Mouse (Mus musculus): Measurements from ENCODE around the gene Prss36.

Gene Prss36

DNA sequence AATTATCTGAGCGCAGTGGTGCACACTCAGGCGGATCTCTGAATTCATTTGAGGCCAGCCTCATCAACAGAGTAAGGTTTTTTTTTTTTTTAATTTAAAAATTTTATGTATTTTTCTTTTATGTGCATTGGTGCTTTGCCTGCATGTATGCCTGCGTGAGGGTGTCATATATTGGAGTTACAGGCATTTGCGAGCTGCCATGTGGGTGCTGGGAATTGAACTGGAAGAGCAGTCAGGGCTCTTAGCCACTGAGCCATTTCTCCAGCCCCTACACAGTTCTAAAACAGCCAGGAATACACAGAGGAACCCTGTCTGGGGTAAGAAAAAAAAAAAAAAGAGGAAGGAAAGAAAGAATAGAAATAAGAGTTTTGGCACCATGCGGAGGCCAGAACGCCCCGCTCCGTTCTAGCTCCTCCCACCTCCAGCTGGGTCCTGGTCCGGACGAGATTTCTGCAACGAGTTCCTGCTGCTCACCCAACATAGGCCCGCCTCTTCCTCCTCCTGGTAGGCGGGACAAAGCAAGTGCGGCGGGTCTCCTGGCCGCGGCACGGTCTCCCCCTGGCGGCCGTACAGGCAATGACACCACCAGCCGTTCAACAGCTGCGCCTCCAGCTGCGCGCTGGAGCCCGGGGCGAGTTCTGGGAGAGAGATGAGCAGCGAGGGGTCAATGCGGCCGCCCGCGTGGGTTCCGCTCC is 11.3 kb downstream of the Prss36 start:
- DNase-seq (ENCODE audit: low spot score in 2 of 2) = peak; percentile 88 to 96

DNA sequence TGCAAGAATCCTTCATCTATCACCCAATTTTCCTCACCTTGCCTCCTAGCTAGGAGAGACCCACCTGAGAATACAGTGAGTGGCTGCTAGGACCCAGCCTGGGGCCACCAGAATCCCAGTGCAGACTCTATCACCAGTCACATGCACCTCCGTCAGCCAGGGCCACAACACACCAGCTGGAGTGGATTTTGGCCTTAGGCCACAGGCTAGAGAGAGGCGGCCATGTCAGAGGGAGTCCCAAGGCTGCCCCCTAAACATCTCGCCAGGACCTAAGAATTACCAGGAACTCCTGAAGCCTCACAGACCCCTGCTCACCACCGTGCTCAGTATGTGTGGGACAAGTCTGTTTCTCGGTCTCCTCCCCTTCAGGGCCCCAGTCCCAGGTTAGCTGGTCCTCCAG is 12.4 kb downstream of the Prss36 start:
- DNase-seq (ENCODE audit: low spot score in 2 of 2) = no peak

- DNase-seq (ENCODE audit: low spot score in 2 of 2) = no peak
Observed at GRCm38 (mm10) chr7:127932273-127933031, 14.1 kb downstream of the Prss36 start.

GRCm38 (mm10) chr7:127931351-127932135 is 15.0 kb downstream of the Prss36 start:
- DNase-seq (ENCODE audit: low spot score in 2 of 2) = no peak

DNA sequence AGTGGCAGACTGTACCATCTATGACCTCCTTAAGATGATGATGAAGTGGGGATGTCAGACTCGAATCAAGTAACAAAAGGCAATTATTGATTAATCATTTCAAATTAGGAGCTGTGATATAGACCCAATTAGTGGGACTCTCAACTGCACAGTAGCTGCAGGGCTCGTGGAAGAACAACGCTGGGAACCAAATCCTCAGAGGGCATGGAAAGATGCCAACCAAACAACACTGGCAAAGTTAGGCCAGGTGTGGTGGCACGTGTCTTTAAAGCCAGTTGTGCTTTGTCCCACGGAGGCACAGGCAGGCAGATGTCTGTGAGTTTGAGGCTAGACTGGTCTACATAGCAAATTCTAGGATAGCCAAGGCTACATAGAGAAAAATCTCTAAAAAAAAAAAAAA is 15.9 kb downstream of the Prss36 start:
- no peak for DNase-seq (ENCODE audit: low spot score in 2 of 2)

DNA sequence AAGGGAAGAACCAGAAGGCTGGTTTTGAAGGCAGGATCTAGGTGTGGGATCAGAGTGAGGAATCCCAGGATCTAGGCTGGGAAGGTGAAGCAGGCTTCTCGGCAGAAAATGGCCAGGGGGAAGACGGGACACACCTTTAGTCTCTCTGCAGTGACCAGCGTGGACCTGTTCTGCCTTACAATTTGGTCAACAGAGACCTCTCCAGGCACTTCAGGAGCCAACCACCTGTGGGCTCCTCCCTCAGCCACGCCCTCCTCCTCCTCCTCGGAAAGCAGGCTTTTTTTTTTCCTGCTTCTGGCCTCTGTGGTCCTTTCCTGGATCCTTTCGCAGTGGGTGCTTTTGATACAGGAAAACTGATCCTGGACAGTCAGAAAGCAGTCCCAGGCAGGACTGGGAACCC is 16.6 kb downstream of the Prss36 start, which contains the start of gene Prss8:
TSS of gene Prss8 (minus strand) at position 182 of the 400 bp plus-strand sequence.
- no peak for DNase-seq (ENCODE audit: low spot score in 2 of 2)

DNA sequence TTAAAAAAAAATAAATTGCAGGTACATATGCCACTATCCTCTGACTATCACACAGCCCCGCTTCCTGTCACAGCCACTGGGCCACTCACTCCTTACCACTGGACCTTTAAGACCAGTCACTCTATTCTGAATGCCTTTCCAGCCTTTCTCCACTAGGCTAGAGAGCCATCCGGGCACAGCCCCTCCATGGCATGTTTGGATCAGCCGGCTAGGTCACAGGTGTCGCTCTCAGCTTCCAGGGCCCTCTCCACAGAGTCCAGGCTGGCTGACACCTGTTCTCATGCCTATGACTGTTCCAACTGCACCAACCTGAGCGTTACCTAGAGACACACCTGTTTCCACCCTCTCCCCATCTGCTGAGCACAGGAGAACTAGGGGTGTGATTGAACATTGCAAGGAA is 17.9 kb downstream of the Prss36 start:
- DNase-seq (ENCODE audit: low spot score in 2 of 2) = no peak

GRCm38 (mm10) chr7:127927726-127928125 is 18.8 kb downstream of the Prss36 start:
- no peak for DNase-seq (ENCODE audit: low spot score in 2 of 2)

- DNase-seq (ENCODE audit: low spot score in 2 of 2) = no peak
Observed at GRCm38 (mm10) chr7:127926846-127927245, 19.7 kb downstream of the Prss36 start.

DNA sequence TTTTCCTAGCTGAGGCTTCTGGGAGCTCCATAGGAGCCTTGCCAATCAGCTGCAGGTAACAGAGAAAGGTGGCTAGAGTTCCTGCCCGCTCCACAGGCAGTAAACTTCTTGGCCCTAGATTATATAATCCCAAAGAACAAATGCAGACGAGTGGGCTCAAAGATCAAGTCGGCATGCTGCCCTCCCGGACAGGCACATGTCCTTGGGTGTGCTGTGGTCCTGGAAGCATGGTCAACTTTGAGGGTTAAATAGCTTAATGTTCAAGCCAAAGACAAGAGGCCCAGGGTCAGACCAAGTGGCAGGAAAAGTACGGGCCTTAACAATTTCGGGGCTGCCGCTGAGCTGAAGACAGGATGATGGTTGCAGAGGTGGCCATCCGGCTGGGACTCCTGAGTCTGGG is 20.5 kb downstream of the Prss36 start:
- no peak for DNase-seq (ENCODE audit: low spot score in 2 of 2)

GRCm38 (mm10) chr7:127925252-127925651 is 21.3 kb downstream of the Prss36 start:
- DNase-seq (ENCODE audit: low spot score in 2 of 2) = no peak

GRCm38 (mm10) chr7:127923714-127924113 is 22.8 kb downstream of the Prss36 start:
- no peak for DNase-seq (ENCODE audit: low spot score in 2 of 2)

GRCm38 (mm10) chr7:127922451-127923275 is 23.9 kb downstream of the Prss36 start:
- DNase-seq (ENCODE audit: low spot score in 2 of 2) = no peak

DNA sequence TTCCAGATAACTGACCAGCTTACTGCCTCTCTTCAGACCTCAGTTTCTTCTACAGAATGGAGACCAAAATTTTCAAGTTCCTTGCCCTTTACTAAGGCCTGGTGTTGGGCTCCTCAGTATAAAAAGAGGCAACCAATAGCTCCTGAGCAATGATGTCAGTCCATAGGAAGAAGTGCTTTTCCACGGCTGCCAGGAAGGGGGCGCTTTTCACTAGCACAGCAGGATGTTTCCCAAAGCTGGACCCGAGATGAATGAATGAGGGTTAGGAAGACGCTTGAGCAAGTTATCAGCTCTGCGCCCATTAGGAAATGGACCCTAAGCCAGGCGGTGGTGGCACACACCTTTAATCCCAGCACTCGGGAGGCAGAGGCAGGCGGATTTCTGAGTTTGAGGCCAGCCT is 25.0 kb downstream of the Prss36 start:
- no peak for DNase-seq (ENCODE audit: low spot score in 2 of 2)

GRCm38 (mm10) chr7:127919290-127919689 is 27.2 kb downstream of the Prss36 start:
- no peak for DNase-seq (ENCODE audit: low spot score in 2 of 2)

- DNase-seq (ENCODE audit: low spot score in 2 of 2) = no peak
Observed at GRCm38 (mm10) chr7:127918203-127918602, 28.3 kb downstream of the Prss36 start.

DNA sequence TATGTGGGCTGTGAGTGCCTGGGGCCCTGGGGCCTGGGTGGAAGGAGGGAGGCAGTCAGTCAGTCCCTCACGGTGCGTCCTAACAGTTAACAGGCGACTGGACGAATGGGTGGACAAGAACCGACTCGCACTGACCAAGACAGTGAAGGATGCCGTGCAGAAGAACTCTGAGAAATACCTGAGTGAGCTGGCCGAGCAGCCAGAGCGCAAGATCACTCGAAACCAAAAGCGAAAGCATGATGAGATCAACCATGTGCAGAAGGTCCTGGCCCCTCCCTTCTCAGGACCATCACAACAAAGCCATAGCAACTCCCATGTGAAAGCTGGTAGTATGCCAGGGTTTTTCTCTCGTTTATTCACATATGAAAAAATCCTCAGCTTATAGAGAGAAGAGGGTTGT is 31.2 kb downstream of the Prss36 start:
- no peak for DNase-seq (ENCODE audit: low spot score in 2 of 2)

DNA sequence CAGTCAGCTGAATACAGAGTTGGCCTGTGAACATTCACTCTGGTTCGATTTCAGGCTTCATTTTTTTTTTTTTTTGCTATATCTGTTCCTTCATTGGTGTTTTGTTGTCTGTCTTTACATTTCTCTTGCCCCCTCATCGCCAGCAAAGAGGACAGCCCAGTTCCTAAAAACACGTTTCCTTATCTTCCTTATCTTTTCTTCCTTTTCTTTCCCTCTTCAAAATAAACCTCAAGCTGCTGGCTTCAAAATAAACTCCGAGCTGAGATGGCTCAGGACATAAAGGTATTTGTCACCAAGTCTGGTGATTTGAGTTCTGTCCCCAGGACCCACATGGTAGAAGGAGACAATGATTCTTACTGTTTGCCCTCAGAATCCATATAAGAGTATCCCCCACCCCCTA is 33.6 kb downstream of the Prss36 start:
- DNase-seq (ENCODE audit: low spot score in 2 of 2) = no peak

DNA sequence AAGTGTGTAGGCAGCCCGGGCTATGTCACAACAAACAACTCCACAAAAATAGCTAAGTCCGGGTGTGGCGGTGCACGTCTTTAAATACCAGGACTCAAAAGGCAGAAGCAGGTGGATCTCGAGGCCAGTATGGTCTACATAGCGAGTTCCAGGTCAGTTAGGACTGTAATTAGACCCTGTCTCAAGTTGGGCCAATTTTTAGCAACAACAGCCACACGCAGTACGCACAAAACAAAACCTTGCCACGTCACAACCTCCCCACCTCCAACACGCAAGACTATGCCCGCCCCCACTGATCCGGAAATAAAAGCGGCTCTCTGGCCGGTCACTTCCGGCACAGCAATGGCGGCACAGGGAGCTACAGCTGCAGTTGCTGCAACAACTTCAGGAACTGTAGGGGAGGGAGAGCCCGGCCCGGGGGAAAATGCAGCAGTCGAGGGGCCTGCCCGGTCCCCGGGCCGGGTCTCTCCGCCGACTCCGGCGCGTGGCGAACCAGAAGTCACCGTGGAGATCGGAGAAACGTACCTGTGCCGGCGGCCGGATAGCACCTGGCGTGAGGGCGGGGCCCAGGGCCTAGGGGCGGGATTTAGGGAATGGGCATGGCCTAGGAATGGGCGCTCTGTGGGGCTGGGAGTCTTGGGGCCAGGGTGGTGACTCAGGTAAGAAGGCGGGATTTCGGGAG is 34.2 kb downstream of the Prss36 start, which contains the start of gene Kat8:
TSS of gene Kat8 (plus strand) at position 327 of the 682 bp plus-strand sequence.
- peak; percentile 69 to 89 for DNase-seq (ENCODE audit: low spot score in 2 of 2)

DNA sequence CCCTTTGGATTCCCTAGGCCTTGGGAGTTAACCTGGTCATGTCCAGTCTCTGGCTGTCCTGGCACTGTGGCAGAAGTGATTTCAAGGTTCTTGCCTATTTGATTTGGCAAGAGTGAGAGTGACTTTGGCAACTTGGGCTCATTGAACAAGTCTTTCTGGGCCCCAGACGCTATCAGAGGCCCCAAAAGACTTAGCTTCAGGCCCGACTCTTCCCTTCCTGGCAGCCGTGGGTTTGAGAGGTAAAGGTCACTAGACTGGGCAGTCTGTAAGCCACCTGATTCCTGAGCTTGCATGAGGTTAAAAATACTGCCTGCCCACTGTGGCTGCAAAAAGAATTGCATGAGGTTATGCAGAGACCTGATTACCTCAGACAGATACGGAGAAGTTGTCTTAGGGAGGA is 37.9 kb downstream of the Prss36 start:
- no peak for DNase-seq (ENCODE audit: low spot score in 2 of 2)

DNA sequence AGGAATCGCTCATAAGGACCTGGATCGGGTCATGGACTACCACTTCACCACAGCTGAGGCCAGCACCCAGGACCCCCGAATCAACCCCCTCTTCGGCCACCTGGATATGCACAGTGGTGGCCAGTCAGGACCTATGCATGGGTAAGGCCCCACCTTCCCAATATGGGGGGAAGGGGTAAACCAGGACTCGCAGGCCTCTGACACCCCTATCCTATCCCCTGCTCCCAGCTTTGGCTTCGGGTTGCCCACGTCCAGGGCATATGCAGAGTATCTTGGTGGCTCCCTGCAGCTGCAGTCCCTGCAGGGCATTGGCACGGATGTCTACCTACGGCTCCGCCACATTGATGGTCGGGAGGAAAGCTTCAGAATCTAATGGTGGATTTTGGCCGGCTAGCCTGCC is 38.6 kb downstream of the Prss36 start:
- no peak for DNase-seq (ENCODE audit: low spot score in 2 of 2)

Measured in left cerebral cortex, adult 9 months (tissue).